Mouse (Mus musculus) thymus, adult 2 months (tissue): ENCODE measurements around the gene Tyr.

Experiments
- CTCF ChIP-seq: fragments of 200-500 bp; IDR thresholded peaks from 2 replicates; pipeline ENCODE4 v1.5.1; 2012; ENCODE audit warnings: mild to moderate bottlenecking, control low read depth, low read length, moderate library complexity, borderline replicate concordance; ENCODE audit not compliant: control insufficient read depth, poor library complexity, insufficient read depth; ENCODE audit errors: extremely low read depth
- POLR2A ChIP-seq: fragments of 200-500 bp; IDR thresholded peaks from 2 replicates; pipeline ENCODE4 v1.6.1; 2012; ENCODE audit warnings: mild to moderate bottlenecking, low read length, control low read depth, moderate library complexity; ENCODE audit not compliant: control insufficient read depth, poor library complexity, insufficient read depth; ENCODE audit errors: extremely low read depth

GRCm38 (mm10) chr7:87493412-87493811 lies at the start of gene Tyr:
- TF ChIP-seq CTCF, result no peak
- TF ChIP-seq POLR2A, result no peak
